Mouse (Mus musculus): Measurements from ENCODE around the gene Sgtb.

- TF ChIP-seq CTCF (IDR thresholded peaks at IDR 0.05; ENCODE audit: low read depth) (no peak), EP300 (optimal IDR thresholded peaks at IDR 0.05) (no peak)
Observed at GRCm38 (mm10) chr13:104101606-104102235, 7.8 kb upstream of the Sgtb start.
